Mouse (Mus musculus) gastrocnemius, adult 2 months (tissue): ENCODE results near the gene Ncoa6. TPM values are rescaled to one million over a fixed set of nuclear protein-coding genes. Genes with fewer than 3 reads are reported as not detected.
A peak's percentile ranks its signal among the peaks of the same experiment; 100 is the strongest.

Source experiments
- DNase-seq: peaks from one replicate; pipeline ENCODE4 v3.0.0; 2022
- H3K27ac ChIP-seq: fragments of 200-600 bp; 2 replicates; pipeline ENCODE4 v1.8.1; 2022; ENCODE audit warnings: mild to moderate bottlenecking
- H3K4me3 ChIP-seq: fragments of 200-600 bp; 2 replicates; pipeline ENCODE4 v1.8.1; 2022; ENCODE audit warnings: mild to moderate bottlenecking, moderate library complexity
- CTCF ChIP-seq: fragments of 200-600 bp; IDR thresholded peaks from 2 replicates; pipeline ENCODE4 v1.8.1; 2022; ENCODE audit warnings: antibody characterized with exemption, mild to moderate bottlenecking, moderate library complexity
- intact Hi-C: fragments of 180-260 bp; cut with DNase I; formaldehyde crosslinking; loops from one replicate; pipeline ENCODE4 v1.15.1; 2025
- total RNA-seq, 2 experiments: library from RNA; stranded (reverse); gene quantifications; 2 replicates each; pipeline ENCODE4 v1.2.3; 2021

Gene Ncoa6
- total RNA-seq, 2 experiments from 2014 or later = 16.3 to 18.7 TPM

- no peak overlapping the region for H3K4me3 ChIP-seq
- TF ChIP-seq CTCF = no peak
- peak overlapping the region; percentile 62 for H3K27ac ChIP-seq
- intact Hi-C loops = no loop called here
- DNase-seq = no peak
These were observed 73.4 kb downstream of the Ncoa6 start for GRCm38 (mm10) chr2:155400276-155400675.

- TF ChIP-seq CTCF = no peak
- Histone ChIP-seq H3K4me3 (no peak overlapping the region), H3K27ac (peak overlapping the region; percentile 56)
- intact Hi-C loops = no loop called here
- DNase-seq = no peak
These were observed 79.1 kb downstream of the Ncoa6 start for GRCm38 (mm10) chr2:155394586-155394985.

- intact Hi-C loops = loop anchor here (5.0 kb wide), 1 partner anchor 151 kb away; the partner anchor contains the start of gene Dynlrb1
- DNase-seq = peak; percentile 68
- no peak for TF ChIP-seq CTCF
- Histone ChIP-seq H3K27ac (peak overlapping the region; percentile 100), H3K4me3 (peak overlapping the region; percentile 17)
These were observed 85.1 kb downstream of the Ncoa6 start for GRCm38 (mm10) chr2:155388573-155388972.

GRCm38 (mm10) chr2:155387052-155387451 lies 86.6 kb downstream of the Ncoa6 start:
- DNase-seq = no peak
- intact Hi-C loops = loop anchor here (2.0 to 5.0 kb wide), 2 partner anchors 150 to 178 kb away; partner anchors contain the start of gene Dynlrb1
- TF ChIP-seq CTCF = no peak

GRCm38 (mm10) chr2:155386534-155386899 lies 87.2 kb downstream of the Ncoa6 start:
- peak; percentile 81 for DNase-seq
- Histone ChIP-seq H3K27ac (peak overlapping the region; percentile 100), H3K4me3 (peak overlapping the region; percentile 45)
- no peak for TF ChIP-seq CTCF
- intact Hi-C loops = loop anchor here (2.0 to 5.0 kb wide), 2 partner anchors 149 to 178 kb away; partner anchors contain the start of gene Dynlrb1

More at GRCm38 (mm10) chr2:155387052-155387451, 86.6 kb downstream of the Ncoa6 start:
- peak overlapping the region; percentile 100 for H3K27ac ChIP-seq
- no peak overlapping the region; the same call in 1 of the 2 replicates for H3K4me3 ChIP-seq

GRCm38 (mm10) chr2:155385731-155386533 lies 87.8 kb downstream of the Ncoa6 start:
- TF ChIP-seq CTCF = no peak
- intact Hi-C loops = loop anchor here (2.0 to 5.0 kb wide), 3 partner anchors 109 to 177 kb away; partner anchors contain the start of genes Dynlrb1 and Map1lc3a
- H3K27ac ChIP-seq = peak overlapping the region; percentile 100
- DNase-seq = peak; percentile 33
- peak overlapping the region; percentile 45 for H3K4me3 ChIP-seq

- Histone ChIP-seq H3K27ac (peak overlapping the region; percentile 100), H3K4me3 (peak overlapping the region; percentile 99)
- peak; percentile 89 for TF ChIP-seq CTCF
- peak; percentile 87 for DNase-seq
- intact Hi-C loops = loop anchor here (2.0 to 5.0 kb wide), 2 partner anchors 108 to 148 kb away; partner anchors contain the start of genes Dynlrb1 and Map1lc3a
These were observed 88.6 kb downstream of the Ncoa6 start for GRCm38 (mm10) chr2:155385090-155385489.

GRCm38 (mm10) chr2:155382791-155383438 lies 90.8 kb downstream of the Ncoa6 start:
- Histone ChIP-seq H3K4me3 (peak overlapping the region; percentile 99), H3K27ac (peak overlapping the region; percentile 100)
- intact Hi-C loops = loop anchor here (2.0 to 5.0 kb wide), 2 partner anchors 26 to 86 kb away; partner anchors contain the start of gene Pigu
- TF ChIP-seq CTCF = peak; percentile 42
- peak; percentile 79 for DNase-seq

- DNase-seq = no peak
- TF ChIP-seq CTCF = no peak
- intact Hi-C loops = loop anchor here (2.0 to 5.0 kb wide), 2 partner anchors 26 to 85 kb away; partner anchors contain the start of gene Pigu
These were observed 91.4 kb downstream of the Ncoa6 start for GRCm38 (mm10) chr2:155382332-155382700.

GRCm38 (mm10) chr2:155381643-155382331 lies 91.9 kb downstream of the Ncoa6 start:
- intact Hi-C loops = loop anchor here (2.0 to 5.0 kb wide), 2 partner anchors 25 to 84 kb away; partner anchors contain the start of gene Pigu
- peak overlapping the region; percentile 99 for H3K4me3 ChIP-seq
- peak; percentile 99 for DNase-seq
- no peak for TF ChIP-seq CTCF
- peak overlapping the region; percentile 100 for H3K27ac ChIP-seq

More at GRCm38 (mm10) chr2:155382332-155382700, 91.4 kb downstream of the Ncoa6 start:
- Histone ChIP-seq H3K27ac (peak overlapping the region; percentile 100), H3K4me3 (peak overlapping the region; percentile 99)

- Histone ChIP-seq H3K4me3 (peak overlapping the region; percentile 99), H3K27ac (peak overlapping the region; percentile 100)
- TF ChIP-seq CTCF = no peak
- no peak for DNase-seq
- intact Hi-C loops = loop anchor here (5.0 kb wide), 1 partner anchor 84 kb away; no protein-coding TSS in a partner anchor
These were observed 92.6 kb downstream of the Ncoa6 start for GRCm38 (mm10) chr2:155381060-155381437.
